Mouse (Mus musculus): ENCODE data around the gene Ache. TPM values are rescaled to one million over a fixed set of nuclear protein-coding genes. Genes with fewer than 3 reads are reported as not detected.

The Ache gene
- polyA plus RNA-seq, 2 experiments: 12.4 to 20.5 TPM

- H3K36me3 ChIP-seq (replicated peaks; ENCODE audit: control insufficient read depth, insufficient read depth, low read depth): peaks cover 66% of the 10 kb centered on the region
- H3K27me3 ChIP-seq (ENCODE audit: control insufficient read depth, insufficient read depth, low read length): no peaks in the 10 kb centered on the region
- H3K27ac ChIP-seq: no peak overlapping the region
- H3K9me3 ChIP-seq (ENCODE audit: control insufficient read depth, low read length): no peaks in the 10 kb centered on the region
- no peak for TF ChIP-seq EP300 (IDR thresholded peaks at IDR 0.05; ENCODE audit: low read depth)
- TF ChIP-seq CTCF (IDR thresholded peaks at IDR 0.05; ENCODE audit: low read depth): no peak
- H3K9ac ChIP-seq (replicated peaks): peak overlapping the region; percentile 28; the same call in 1 of the 2 replicates
- peak overlapping the region; percentile 86 for H3K4me2 ChIP-seq (ENCODE audit: low read depth)
- H3K4me1 ChIP-seq (replicated peaks; ENCODE audit: control insufficient read depth in 2 of 2, insufficient read depth in 2 of 2, low read length in 1 of 2): peaks cover 22 to 32% of the 10 kb centered on the region in 2 experiments
- no peak for ATAC-seq (ENCODE audit: insufficient read depth)
- DNase-seq (ENCODE audit: low read depth in 3 of 3, low spot score in 3 of 3): no peak
- WGBS (ENCODE audit: insufficient replicate concordance): 67% methylated on average over 3 of the region's 3 CpGs
- no peak overlapping the region; a peak in 1 of 4 replicates for H3K4me3 ChIP-seq (ENCODE audit: insufficient read depth in 1 of 2, low read depth in 2 of 2, low read length in 2 of 2)
Observed at GRCm38 (mm10) chr5:137304165-137304564, 16.8 kb downstream of the Ache start.

- Histone ChIP-seq H3K4me1 (replicated peaks; ENCODE audit: control insufficient read depth in 2 of 2, insufficient read depth in 2 of 2, low read length in 1 of 2) (peaks cover 22 to 32% of the 10 kb centered on the region in 2 experiments), H3K27ac (no peak overlapping the region), H3K4me2 (ENCODE audit: low read depth) (peak overlapping the region; percentile 86), H3K9me3 (ENCODE audit: control insufficient read depth, low read length) (no peaks in the 10 kb centered on the region), H3K36me3 (replicated peaks; ENCODE audit: control insufficient read depth, insufficient read depth, low read depth) (peaks cover 62% of the 10 kb centered on the region), H3K9ac (replicated peaks) (peak overlapping the region; percentile 99), H3K4me3 (ENCODE audit: insufficient read depth in 1 of 2, low read depth in 2 of 2, low read length in 2 of 2) (peak overlapping the region; percentile 26 to 96), H3K27me3 (ENCODE audit: control insufficient read depth, insufficient read depth, low read length) (no peaks in the 10 kb centered on the region)
- WGBS (ENCODE audit: insufficient replicate concordance): 76% methylated on average over 4 of the region's 4 CpGs
- ATAC-seq (ENCODE audit: insufficient read depth) (no peak), DNase-seq (ENCODE audit: low read depth in 3 of 3, low spot score in 3 of 3) (no peak)
- TF ChIP-seq EP300 (IDR thresholded peaks at IDR 0.05; ENCODE audit: low read depth) (no peak), CTCF (IDR thresholded peaks at IDR 0.05; ENCODE audit: low read depth) (no peak)
Observed at GRCm38 (mm10) chr5:137304816-137305215, 17.5 kb downstream of the Ache start.

- H3K4me2 ChIP-seq (ENCODE audit: low read depth): peak overlapping the region; percentile 86
- DNase-seq (ENCODE audit: low read depth in 3 of 3, low spot score in 3 of 3) (no peak), ATAC-seq (ENCODE audit: insufficient read depth) (no peak)
- H3K9ac ChIP-seq (replicated peaks): peak overlapping the region; percentile 99
- H3K27ac ChIP-seq: peak overlapping the region; percentile 41
- no peaks in the 10 kb centered on the region for H3K9me3 ChIP-seq (ENCODE audit: control insufficient read depth, low read length)
- TF ChIP-seq EP300 (IDR thresholded peaks at IDR 0.05; ENCODE audit: low read depth) (no peak), CTCF (IDR thresholded peaks at IDR 0.05; ENCODE audit: low read depth) (no peak)
- H3K4me1 ChIP-seq (replicated peaks; ENCODE audit: control insufficient read depth in 2 of 2, insufficient read depth in 2 of 2, low read length in 1 of 2): peaks cover 22 to 32% of the 10 kb centered on the region in 2 experiments
- peak overlapping the region; percentile 47 to 96 for H3K4me3 ChIP-seq (ENCODE audit: insufficient read depth in 1 of 2, low read depth in 2 of 2, low read length in 2 of 2)
- peaks cover 52% of the 10 kb centered on the region for H3K36me3 ChIP-seq (replicated peaks; ENCODE audit: control insufficient read depth, insufficient read depth, low read depth)
- 35% methylated on average over 3 of the region's 3 CpGs for WGBS (ENCODE audit: insufficient replicate concordance)
- no peaks in the 10 kb centered on the region for H3K27me3 ChIP-seq (ENCODE audit: control insufficient read depth, insufficient read depth, low read length)
Observed at GRCm38 (mm10) chr5:137305822-137306221, 18.5 kb downstream of the Ache start.

GRCm38 (mm10) chr5:137306439-137307005, 19.2 kb downstream of the Ache start:
- no peak for TF ChIP-seq CTCF (IDR thresholded peaks at IDR 0.05; ENCODE audit: low read depth)
- TF ChIP-seq EP300 (IDR thresholded peaks at IDR 0.05; ENCODE audit: low read depth): no peak
- Histone ChIP-seq H3K4me2 (ENCODE audit: low read depth) (peak overlapping the region; percentile 86), H3K9me3 (ENCODE audit: control insufficient read depth, low read length) (no peaks in the 10 kb centered on the region), H3K9ac (replicated peaks) (peak overlapping the region; percentile 99), H3K27me3 (ENCODE audit: control insufficient read depth, insufficient read depth, low read length) (no peaks in the 10 kb centered on the region), H3K4me3 (ENCODE audit: insufficient read depth in 1 of 2, low read depth in 2 of 2, low read length in 2 of 2) (peak overlapping the region; percentile 94 to 96), H3K36me3 (replicated peaks; ENCODE audit: control insufficient read depth, insufficient read depth, low read depth) (peaks cover 45% of the 10 kb centered on the region), H3K4me1 (replicated peaks; ENCODE audit: control insufficient read depth in 2 of 2, insufficient read depth in 2 of 2, low read length in 1 of 2) (peaks cover 22 to 32% of the 10 kb centered on the region in 2 experiments), H3K27ac (peak overlapping the region; percentile 84)
- ATAC-seq (ENCODE audit: insufficient read depth): no peak
- 6% methylated on average over 12 of the region's 12 CpGs for WGBS (ENCODE audit: insufficient replicate concordance)
- DNase-seq (ENCODE audit: low read depth in 3 of 3, low spot score in 3 of 3): no peak

GRCm38 (mm10) chr5:137307071-137307912, 20.0 kb downstream of the Ache start, which contains the start of gene Srrt:
TSS of gene Srrt (minus strand) at chr5:137307674.
- peak within 1 kb of the TSS; percentile 94 to 96 for H3K4me3 ChIP-seq (ENCODE audit: insufficient read depth in 1 of 2, low read depth in 2 of 2, low read length in 2 of 2)
- no peaks in the 10 kb centered on the region for H3K9me3 ChIP-seq (ENCODE audit: control insufficient read depth, low read length)
- WGBS (ENCODE audit: insufficient replicate concordance): under 1% methylated on average over 70 of the region's 72 CpGs
- H3K4me1 ChIP-seq (replicated peaks; ENCODE audit: control insufficient read depth in 2 of 2, insufficient read depth in 2 of 2, low read length in 1 of 2): peaks cover 22 to 32% of the 10 kb centered on the region in 2 experiments
- H3K36me3 ChIP-seq (replicated peaks; ENCODE audit: control insufficient read depth, insufficient read depth, low read depth): peaks cover 37% of the 10 kb centered on the region
- H3K27me3 ChIP-seq (ENCODE audit: control insufficient read depth, insufficient read depth, low read length): no peaks in the 10 kb centered on the region
- peak within 1 kb of the TSS; percentile 99 for H3K9ac ChIP-seq (replicated peaks)
- peak within 1 kb of the TSS; percentile 86 for H3K4me2 ChIP-seq (ENCODE audit: low read depth)
- ATAC-seq (ENCODE audit: insufficient read depth) (peak; percentile 85), DNase-seq (ENCODE audit: low read depth in 3 of 3, low spot score in 3 of 3) (peak; percentile 88 to 90 (median 90))
- peak within 1 kb of the TSS; percentile 84 for H3K27ac ChIP-seq
- TF ChIP-seq CTCF (IDR thresholded peaks at IDR 0.05; ENCODE audit: low read depth) (no peak), EP300 (IDR thresholded peaks at IDR 0.05; ENCODE audit: low read depth) (peak; percentile 67)

All from liver, embryonic 14.5 days (tissue).